Mouse (Mus musculus) heart, postnatal 36 days (tissue): ENCODE measurements around the gene Brinp2. TPM values are rescaled to one million over a fixed set of nuclear protein-coding genes. Genes with fewer than 3 reads are reported as not detected.

Experiments used
- DNase-seq, 2 experiments: peaks; one replicate each; pipeline ENCODE4 v3.0.0; 2021 to 2022
- intact Hi-C: fragments of 180-260 bp; cut with DNase I; formaldehyde crosslinking; loops from one replicate; pipeline ENCODE4 v1.15.1; 2025
- total RNA-seq, 2 experiments: library from RNA; stranded (reverse); gene quantifications; 2 replicates each; pipeline ENCODE4 v1.2.3; 2021

The Brinp2 gene
- total RNA-seq, result under 1 TPM in 1 of 2 experiments, not detected in 1; 0.22 TPM

- intact Hi-C loops, result no loop called here
- peak; percentile 57 to 61 for DNase-seq
Measured at GRCm38 (mm10) chr1:158356051-158356461, at the start of gene Brinp2. TSS of gene Brinp2 (minus strand) at chr1:158356326.

DNA sequence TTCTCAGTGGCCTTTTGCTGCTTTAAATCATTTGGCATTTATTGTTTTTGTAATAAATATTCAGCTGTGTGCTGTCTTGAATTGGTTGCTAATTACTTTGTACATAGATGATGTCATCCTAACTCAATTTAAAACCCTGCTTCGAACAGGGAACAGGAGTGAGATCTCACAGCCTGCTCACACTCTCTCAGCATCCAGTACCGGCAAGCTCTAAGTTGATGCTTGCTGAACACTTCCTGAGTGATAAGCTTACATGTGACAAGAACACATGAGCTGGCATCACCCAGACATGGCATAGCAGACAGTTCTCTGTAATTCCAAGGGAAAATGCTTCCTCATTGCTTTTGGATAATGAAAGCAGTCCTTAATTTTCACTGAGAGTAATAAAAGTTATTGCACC, 44.8 kb upstream of the Brinp2 start:
- no peak for DNase-seq
- intact Hi-C loops, result no loop called here

GRCm38 (mm10) chr1:158397058-158397457, 40.9 kb upstream of the Brinp2 start:
- intact Hi-C loops, result no loop called here
- no peak for DNase-seq

- DNase-seq, result no peak
- intact Hi-C loops, result no loop called here
Measured at GRCm38 (mm10) chr1:158390693-158391092, 34.6 kb upstream of the Brinp2 start.

DNA sequence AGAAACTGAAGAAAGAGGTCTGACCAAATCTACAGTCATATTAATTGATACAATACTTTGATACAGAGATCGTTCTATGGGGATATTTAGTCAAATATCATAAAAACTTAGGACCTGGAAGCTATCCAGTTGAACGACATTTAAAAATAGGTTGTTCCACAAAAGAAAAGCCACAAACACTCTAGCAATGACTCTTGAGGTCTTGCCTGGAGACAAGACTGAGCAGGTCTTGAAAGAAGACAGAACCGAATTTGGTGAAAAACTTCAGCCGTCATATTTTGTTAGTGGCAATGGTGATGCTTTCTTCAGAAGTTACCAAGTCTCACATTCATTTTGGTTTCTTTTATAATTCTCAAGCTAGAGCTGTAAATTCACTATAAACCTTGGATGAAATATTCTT, 32.9 kb upstream of the Brinp2 start:
- intact Hi-C loops, result no loop called here
- no peak for DNase-seq

DNA sequence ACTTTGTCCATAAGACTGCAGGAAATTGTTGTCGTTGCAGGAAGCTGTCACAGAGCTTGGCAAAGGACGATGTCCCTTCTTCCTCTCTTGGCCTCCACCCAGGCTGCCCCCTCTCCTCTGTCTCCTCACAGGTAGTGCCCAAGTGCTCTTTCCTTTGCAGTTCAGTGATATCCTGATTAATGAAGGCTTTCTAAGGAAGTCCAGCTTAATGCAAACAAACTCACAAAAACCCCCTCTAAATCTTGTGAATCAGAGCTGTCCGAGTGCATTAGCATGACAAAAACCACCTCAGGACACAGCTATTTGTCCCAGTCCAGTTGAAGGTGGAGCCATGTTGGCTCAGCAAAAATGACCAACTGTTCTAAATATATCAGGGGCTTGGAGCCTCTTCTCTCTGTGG, 30.7 kb upstream of the Brinp2 start:
- intact Hi-C loops, result no loop called here

GRCm38 (mm10) chr1:158385311-158385710, 29.2 kb upstream of the Brinp2 start:
- intact Hi-C loops, result no loop called here
- no peak for DNase-seq

More for the DNA sequence above, 30.7 kb upstream of the Brinp2 start:
- DNase-seq, result no peak

DNA sequence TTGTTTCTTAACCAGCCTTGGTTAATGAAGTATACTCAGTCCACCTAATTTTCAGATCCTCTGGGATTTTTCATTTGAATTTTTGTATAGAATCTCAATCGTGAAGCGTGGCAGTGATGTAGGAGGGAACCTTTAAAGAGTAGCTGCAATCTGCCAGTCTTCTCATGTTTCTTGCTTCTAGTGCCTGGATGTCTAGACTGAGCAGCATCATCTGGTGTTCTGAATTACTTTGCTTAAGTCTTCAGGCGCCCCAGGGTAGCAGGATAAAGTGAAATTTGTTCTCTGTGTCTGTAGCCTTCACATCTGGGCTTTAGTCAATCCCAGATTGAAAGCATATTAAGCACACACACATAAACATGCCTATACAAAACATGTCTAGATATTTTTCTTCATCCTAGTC, 27.1 kb upstream of the Brinp2 start:
- DNase-seq, result no peak
- intact Hi-C loops, result no loop called here

GRCm38 (mm10) chr1:158382277-158382676, 26.2 kb upstream of the Brinp2 start:
- no peak for DNase-seq
- intact Hi-C loops, result no loop called here

DNA sequence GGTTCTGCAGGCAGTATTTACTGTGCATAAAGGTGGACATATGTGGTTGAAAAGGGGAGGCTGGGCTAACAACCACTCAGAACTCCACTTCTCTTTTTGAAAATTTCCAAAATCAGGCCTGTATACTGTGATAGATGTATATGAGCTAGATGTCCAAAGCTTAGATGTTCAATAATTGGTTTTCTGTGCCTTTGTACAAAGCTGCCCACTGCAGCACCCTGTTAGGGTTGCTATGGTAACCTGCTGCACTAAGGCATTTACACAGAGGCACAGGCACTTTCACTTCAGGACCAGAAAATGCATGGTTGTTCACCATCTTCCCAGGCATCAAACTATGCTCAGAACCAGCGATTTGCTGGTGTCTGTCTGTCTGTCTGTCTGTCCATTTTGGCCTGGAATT, 8.3 kb upstream of the Brinp2 start:
- intact Hi-C loops, result no loop called here
- DNase-seq, result no peak

DNA sequence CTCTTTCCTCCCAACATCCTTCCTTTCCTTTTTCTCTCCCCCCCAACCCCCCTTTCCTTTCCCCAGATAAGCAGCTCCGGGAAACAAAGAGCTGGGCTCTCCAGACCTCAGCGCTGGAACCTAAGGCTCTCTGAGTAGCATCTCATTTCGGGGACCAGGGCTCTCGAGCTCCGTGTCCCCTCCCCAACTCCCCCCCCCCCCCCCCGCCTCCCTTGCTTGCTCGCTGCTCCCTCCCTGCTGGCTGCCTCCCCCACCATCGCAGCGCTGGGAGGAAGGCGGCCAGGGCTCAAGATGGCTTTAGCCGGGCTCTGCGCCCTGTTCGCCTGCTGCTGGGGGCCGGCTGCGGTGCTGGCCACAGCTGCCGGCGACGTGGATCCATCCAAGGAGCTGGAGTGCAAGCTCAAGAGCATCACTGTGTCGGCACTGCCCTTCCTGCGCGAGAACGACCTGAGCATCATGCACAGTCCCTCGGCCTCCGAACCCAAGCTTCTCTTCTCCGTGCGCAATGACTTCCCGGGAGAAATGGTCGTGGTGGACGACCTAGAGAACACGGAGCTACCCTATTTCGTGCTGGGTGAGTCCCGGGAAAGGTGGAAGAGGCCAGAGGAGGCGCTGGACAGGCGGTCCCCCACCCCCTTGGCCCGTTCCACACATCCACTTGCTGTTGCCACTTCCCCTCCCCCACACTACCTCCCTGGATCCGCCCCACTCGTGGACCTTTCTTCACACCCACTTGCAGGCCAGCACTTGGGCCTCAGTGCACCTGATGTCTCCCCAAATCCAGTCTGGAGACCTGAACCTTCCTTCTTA, 6.4 kb upstream of the Brinp2 start:
- no peak for DNase-seq
- intact Hi-C loops, result no loop called here

DNA sequence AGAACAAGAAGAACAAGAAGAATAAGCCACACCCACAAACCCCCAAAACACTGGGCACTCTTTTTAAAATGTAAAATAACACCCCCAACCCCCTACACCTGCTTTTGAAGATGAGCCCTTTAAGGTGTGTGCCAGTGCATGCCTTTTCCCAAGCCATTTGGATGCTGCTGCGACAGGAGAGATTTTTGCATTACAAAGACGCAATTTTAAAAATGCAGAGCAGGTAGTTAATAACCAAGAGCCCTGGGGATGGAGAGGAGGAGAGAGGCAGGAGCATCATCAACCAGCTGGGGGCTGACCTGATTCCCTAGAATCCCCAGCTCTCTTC, 5.8 kb upstream of the Brinp2 start, which contains the start of gene Astn1:
TSS of gene Astn1 (plus strand) at position 310 of the 328 bp plus-strand sequence.
- intact Hi-C loops, result no loop called here
- DNase-seq, result no peak

- intact Hi-C loops, result no loop called here
- DNase-seq, result peak in 1 of 2 experiments; percentile 2
Measured at GRCm38 (mm10) chr1:158355177-158356050, 712 bp downstream of the Brinp2 start.

DNA sequence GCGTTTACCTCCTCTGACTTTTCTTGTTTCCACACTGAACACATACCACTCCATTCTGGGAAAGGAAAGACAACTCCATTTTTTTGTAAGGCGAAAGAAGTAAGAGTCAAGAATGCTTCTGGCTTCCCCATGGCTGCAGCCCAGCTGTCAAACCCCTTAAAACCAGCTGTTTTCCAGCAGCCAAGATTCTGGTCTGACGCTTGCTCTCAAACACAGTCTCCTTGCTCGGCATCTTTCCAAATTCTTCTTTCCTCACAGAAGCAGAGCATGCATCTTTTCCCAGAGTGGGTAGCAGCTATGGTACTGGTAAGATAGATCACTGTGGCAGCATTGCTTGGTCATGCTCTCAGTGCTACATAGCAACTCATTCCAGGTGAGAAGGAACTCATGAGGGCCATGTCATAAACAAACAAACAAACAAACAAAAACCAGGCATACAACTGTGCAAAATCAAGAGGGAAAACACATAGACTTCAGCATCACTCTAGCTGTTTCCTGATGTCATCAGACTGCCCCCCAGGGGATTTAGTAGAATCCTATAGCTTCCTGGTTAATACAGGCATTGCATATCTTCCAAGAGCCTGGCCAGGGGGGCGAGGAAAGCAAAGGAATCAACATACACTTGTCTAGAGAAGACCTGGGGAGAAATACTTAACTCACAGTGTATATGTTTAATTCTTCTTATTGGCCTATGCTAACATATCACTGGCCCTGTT, 2.3 kb downstream of the Brinp2 start:
- DNase-seq, result no peak
- intact Hi-C loops, result no loop called here

DNA sequence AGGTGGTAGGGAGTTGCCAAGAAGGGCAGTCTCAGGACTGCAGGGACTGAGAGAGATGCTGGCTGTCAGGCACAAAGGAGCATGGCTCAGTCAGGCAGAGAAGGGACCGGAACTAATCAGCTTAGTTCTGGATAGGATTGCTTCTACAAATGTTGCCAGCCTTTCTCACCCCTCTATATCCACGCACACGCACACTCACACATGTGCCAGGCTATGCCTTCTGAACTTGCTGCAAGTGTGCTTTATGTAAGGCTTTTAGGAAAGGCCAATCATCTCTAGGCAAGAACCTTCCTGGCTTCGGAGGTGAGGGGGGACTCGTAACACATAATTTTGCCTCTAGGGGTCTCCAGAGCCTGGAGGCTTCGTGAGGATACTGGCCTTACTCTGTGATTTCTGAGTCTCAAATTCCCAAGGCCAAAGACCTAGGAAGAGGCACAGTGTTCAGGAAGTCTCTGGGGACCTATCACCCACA, 12.8 kb downstream of the Brinp2 start:
- intact Hi-C loops, result no loop called here
- no peak for DNase-seq

DNA sequence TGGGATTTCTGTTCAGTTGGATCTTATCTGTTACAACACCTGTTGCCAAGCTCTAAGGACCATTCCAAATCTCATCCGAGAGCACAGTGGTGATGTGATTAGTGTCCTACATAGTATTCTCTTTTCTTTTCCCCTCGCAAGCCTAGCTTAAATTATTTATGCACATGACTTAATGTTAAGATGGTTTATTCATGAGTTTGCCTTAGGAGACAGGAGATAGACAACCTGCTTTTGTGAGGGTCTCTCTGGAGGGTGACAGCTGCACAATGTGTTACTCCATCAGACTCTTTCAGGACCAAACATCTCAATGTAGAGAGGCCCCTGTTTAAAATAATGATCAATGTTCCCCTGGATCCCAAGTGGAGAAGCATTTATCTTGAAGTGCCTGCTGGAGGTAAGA, 27.3 kb downstream of the Brinp2 start:
- intact Hi-C loops, result no loop called here
- DNase-seq, result no peak

DNA sequence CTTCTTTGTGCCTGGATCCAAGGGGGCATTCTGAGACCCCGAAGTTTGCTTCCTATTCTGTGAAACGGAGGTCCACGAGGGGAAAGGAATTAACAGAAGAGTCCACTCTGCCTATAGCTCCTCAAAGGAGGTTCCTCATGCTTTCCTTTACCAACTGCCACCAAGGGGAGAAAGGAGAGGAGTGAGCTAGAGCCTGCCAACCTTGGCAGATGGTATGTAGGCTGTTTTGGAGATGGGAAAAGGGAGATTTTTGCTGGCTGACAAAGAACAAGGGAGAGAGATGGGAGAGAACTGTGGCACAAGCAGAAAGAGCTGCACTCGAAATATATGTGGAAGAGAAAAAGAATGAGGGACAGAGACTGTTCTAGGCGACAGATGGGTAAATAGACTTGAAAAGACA, 28.0 kb downstream of the Brinp2 start:
- intact Hi-C loops, result no loop called here

DNA sequence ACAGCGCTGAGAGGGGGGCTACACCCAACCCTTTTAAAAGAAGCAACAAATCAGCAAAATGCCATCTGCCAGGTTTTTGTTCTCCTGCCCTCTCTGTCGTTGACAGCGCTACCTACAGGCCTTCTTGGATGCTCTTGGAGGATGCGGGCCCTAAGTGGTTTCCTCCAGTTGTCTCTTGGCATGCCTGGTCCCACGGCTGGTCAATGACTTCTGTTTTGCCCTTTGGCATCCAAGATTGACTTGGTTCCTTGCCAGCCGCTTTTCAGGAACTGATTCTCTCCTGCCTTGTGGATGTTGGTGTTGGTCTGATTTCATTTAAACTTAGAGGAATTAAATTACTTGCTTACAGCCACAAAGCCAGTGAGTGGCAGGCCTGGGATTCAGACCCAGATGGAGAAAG, 32.8 kb downstream of the Brinp2 start:
- intact Hi-C loops, result no loop called here
- no peak for DNase-seq

More for the DNA sequence above, 28.0 kb downstream of the Brinp2 start:
- no peak for DNase-seq

DNA sequence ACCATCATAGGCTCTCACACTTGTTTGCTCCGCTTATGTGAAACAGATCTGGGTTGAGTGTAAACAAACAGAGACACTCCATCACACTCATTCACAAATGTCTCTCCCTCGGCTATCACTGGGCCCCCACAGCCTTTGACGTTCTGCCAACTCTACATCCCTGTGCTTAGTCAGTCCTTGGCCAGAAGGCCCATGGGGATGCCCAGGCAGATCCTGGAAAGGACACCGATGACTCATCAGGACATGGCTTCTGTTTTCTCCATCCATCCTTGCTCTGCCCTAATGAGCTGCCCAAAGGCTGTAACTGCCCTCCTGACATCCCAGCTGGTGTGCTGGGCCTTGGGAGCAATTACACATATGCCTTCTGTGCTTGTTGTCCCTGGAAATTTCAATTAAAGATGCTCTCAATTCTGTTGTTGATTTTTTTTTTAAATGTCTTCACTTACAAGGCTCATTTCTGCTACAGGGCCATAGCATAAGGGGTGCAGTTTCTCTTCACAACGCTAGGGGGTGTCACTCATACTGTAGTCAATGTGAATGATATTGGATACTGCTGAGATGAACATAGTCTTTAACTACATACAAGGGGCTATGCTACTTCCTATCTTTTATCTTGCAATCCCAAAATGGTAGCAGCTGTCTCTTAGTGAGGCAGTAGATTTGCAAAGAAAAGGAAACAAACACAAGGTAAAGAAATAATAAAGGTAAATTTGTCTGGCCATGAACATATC, 45.5 kb downstream of the Brinp2 start:
- intact Hi-C loops, result no loop called here
- peak in 1 of 2 experiments; percentile 1 for DNase-seq

DNA sequence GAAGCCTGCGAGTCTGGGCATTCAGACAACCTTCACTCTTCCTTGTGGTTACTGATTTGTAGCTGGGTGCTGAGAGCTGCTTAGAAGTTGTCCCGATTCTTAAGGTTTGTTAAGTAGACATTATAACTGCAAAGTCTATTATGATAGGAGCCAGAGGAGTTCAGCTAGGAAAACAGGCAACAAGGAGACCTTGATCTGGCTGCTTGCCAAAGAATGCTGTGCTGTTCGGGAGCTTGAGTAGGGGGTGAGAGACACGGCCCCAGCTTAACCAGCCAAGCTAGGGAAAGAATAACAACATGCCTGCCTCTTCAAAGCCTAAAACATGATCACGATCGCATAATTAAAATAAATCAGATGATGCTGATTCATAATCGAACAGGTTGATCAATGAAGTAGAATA, 59.1 kb downstream of the Brinp2 start:
- DNase-seq, result no peak
- intact Hi-C loops, result no loop called here
